Mouse (Mus musculus) kidney, embryonic 16.5 days (tissue): ENCODE measurements at regions not wholly inside any gene's neighbourhood (a gene's known extent, or its start where the extent isn't known, plus 50 kb on each side); places are given as distances from the start of the nearest gene placed in this dataset.

Experiments
- ATAC-seq: fragments of 200-750 bp; cut with Nextera tagmentation; 2 replicates; pipeline ENCODE4 v1.8.0; 2017; ENCODE audit warnings: moderate TSS enrichment; ENCODE audit not compliant: low FRiP score, low TSS enrichment
- H3K27ac ChIP-seq: fragments of 300-500 bp; sonication (generic); 2 replicates; pipeline ENCODE4 v1.5.1; 2014; ENCODE audit warnings: low read length
- H3K27me3 ChIP-seq: fragments of 300-500 bp; sonication (generic); 2 replicates; pipeline ENCODE4 v1.6.1; 2014; ENCODE audit warnings: low read length, control low read depth, mixed read lengths; ENCODE audit not compliant: insufficient read depth
- H3K36me3 ChIP-seq: fragments of 300-500 bp; sonication (generic); 2 replicates; pipeline ENCODE4 v1.6.1; 2014; ENCODE audit warnings: low read length, control low read depth, mixed read lengths; ENCODE audit not compliant: insufficient read depth
- H3K4me1 ChIP-seq: fragments of 300-500 bp; sonication (generic); 2 replicates; pipeline ENCODE4 v1.6.1; 2014; ENCODE audit warnings: low read length, control low read depth, mixed read lengths; ENCODE audit not compliant: insufficient read depth
- H3K4me2 ChIP-seq: fragments of 300-500 bp; sonication (generic); replicated peaks from 2 replicates; pipeline ENCODE4 v1.6.1; 2014; ENCODE audit warnings: low read depth, low read length
- H3K4me3 ChIP-seq: fragments of 300-500 bp; sonication (generic); 2 replicates; pipeline ENCODE4 v1.5.1; 2014; ENCODE audit warnings: mild to moderate bottlenecking, low read length
- H3K9ac ChIP-seq: fragments of 300-500 bp; sonication (generic); replicated peaks from 2 replicates; pipeline ENCODE4 v1.6.1; 2014; ENCODE audit warnings: low read length
- H3K9me3 ChIP-seq: fragments of 300-500 bp; sonication (generic); 2 replicates; pipeline ENCODE4 v1.6.1; 2016; ENCODE audit warnings: low read length, control low read depth
- WGBS: fragments of 180-500 bp; shearing (Covaris S2); extraction: QIAGEN DNeasy Blood & Tissue Kit; methylation state at CpG from one replicate; pipeline ENCODE4 v1.1.7; 2014; 5-methylcytosine and 5-hydroxymethylcytosine counted together

- no peak overlapping the region for H3K4me2 ChIP-seq
- no peak overlapping the region for H3K4me3 ChIP-seq
- H3K9ac ChIP-seq, result no peak overlapping the region
- H3K9me3 ChIP-seq, result no peaks in the 10 kb centered on the region
- WGBS, result 3% methylated on average over 24 of the region's 24 CpGs
- H3K27ac ChIP-seq, result no peak overlapping the region
- no peaks in the 10 kb centered on the region for H3K4me1 ChIP-seq
- ATAC-seq, result no peak
- H3K36me3 ChIP-seq, result no peaks in the 10 kb centered on the region
- H3K27me3 ChIP-seq, result peaks cover 69% of the 10 kb centered on the region
These were observed 152.6 kb upstream of the Cypt12 start for GRCm38 (mm10) chr3:17795271-17796260.

GRCm38 (mm10) chr3:17796766-17797165 is 151.4 kb upstream of the Cypt12 start:
- ATAC-seq, result no peak

GRCm38 (mm10) chr3:17798399-17798798 is 149.8 kb upstream of the Cypt12 start:
- Histone ChIP-seq H3K27me3 (peaks cover 44% of the 10 kb centered on the region), H3K4me2 (no peak overlapping the region), H3K9me3 (no peaks in the 10 kb centered on the region), H3K36me3 (no peaks in the 10 kb centered on the region), H3K27ac (no peak overlapping the region), H3K4me3 (no peak overlapping the region), H3K9ac (no peak overlapping the region), H3K4me1 (no peaks in the 10 kb centered on the region)
- WGBS, result 4% methylated on average over 12 of the region's 12 CpGs
- ATAC-seq, result no peak; the same call in 1 of the 2 replicates

More at GRCm38 (mm10) chr3:17796766-17797165, 151.4 kb upstream of the Cypt12 start:
- no peak overlapping the region for H3K9ac ChIP-seq
- H3K4me3 ChIP-seq, result no peak overlapping the region
- WGBS, result 12% methylated on average over 3 of the region's 3 CpGs
- H3K9me3 ChIP-seq, result no peaks in the 10 kb centered on the region
- H3K4me2 ChIP-seq, result no peak overlapping the region
- no peaks in the 10 kb centered on the region for H3K36me3 ChIP-seq
- H3K27ac ChIP-seq, result no peak overlapping the region
- peaks cover 57% of the 10 kb centered on the region for H3K27me3 ChIP-seq
- H3K4me1 ChIP-seq, result no peaks in the 10 kb centered on the region

- Histone ChIP-seq H3K4me3 (no peak overlapping the region), H3K27ac (no peak overlapping the region), H3K9ac (no peak overlapping the region), H3K27me3 (peaks cover 37% of the 10 kb centered on the region), H3K9me3 (no peaks in the 10 kb centered on the region), H3K4me2 (no peak overlapping the region), H3K4me1 (no peaks in the 10 kb centered on the region), H3K36me3 (no peaks in the 10 kb centered on the region)
- 55% methylated on average over 6 of the region's 6 CpGs for WGBS
- no peak for ATAC-seq
These were observed 149.1 kb upstream of the Cypt12 start for GRCm38 (mm10) chr3:17799120-17799519.

GRCm38 (mm10) chr3:17800810-17801209 is 147.4 kb upstream of the Cypt12 start:
- H3K27me3 ChIP-seq, result peaks cover 20% of the 10 kb centered on the region
- no peak for ATAC-seq
- no peaks in the 10 kb centered on the region for H3K36me3 ChIP-seq
- no peak overlapping the region for H3K4me3 ChIP-seq
- 61% methylated on average over 2 of the region's 2 CpGs for WGBS
- H3K9ac ChIP-seq, result no peak overlapping the region
- H3K9me3 ChIP-seq, result no peaks in the 10 kb centered on the region
- H3K27ac ChIP-seq, result no peak overlapping the region
- no peak overlapping the region for H3K4me2 ChIP-seq
- H3K4me1 ChIP-seq, result no peaks in the 10 kb centered on the region

- Histone ChIP-seq H3K9me3 (no peaks in the 10 kb centered on the region), H3K27me3 (peaks cover 13% of the 10 kb centered on the region), H3K4me1 (no peaks in the 10 kb centered on the region), H3K4me3 (no peak overlapping the region), H3K36me3 (no peaks in the 10 kb centered on the region), H3K27ac (no peak overlapping the region), H3K9ac (no peak overlapping the region), H3K4me2 (no peak overlapping the region)
- WGBS, result 82% methylated on average over 5 of the region's 5 CpGs
- no peak for ATAC-seq
These were observed 146.7 kb upstream of the Cypt12 start for GRCm38 (mm10) chr3:17801479-17801878.

- Histone ChIP-seq H3K4me2 (no peak overlapping the region), H3K9ac (no peak overlapping the region), H3K36me3 (no peaks in the 10 kb centered on the region), H3K9me3 (no peaks in the 10 kb centered on the region), H3K4me1 (no peaks in the 10 kb centered on the region), H3K27ac (no peak overlapping the region), H3K27me3 (no peaks in the 10 kb centered on the region), H3K4me3 (no peak overlapping the region)
- ATAC-seq, result no peak
- WGBS, result 64% methylated on average over 1 of the region's 1 CpGs
These were observed 143.0 kb upstream of the Cypt12 start for GRCm38 (mm10) chr3:17805185-17805584.

GRCm38 (mm10) chr3:17811290-17811689 is 136.9 kb upstream of the Cypt12 start:
- H3K4me2 ChIP-seq, result no peak overlapping the region
- no peak overlapping the region for H3K4me3 ChIP-seq
- H3K9ac ChIP-seq, result no peak overlapping the region
- no peaks in the 10 kb centered on the region for H3K36me3 ChIP-seq
- no peak overlapping the region for H3K27ac ChIP-seq
- H3K27me3 ChIP-seq, result no peaks in the 10 kb centered on the region
- H3K4me1 ChIP-seq, result no peaks in the 10 kb centered on the region
- no peak for ATAC-seq
- H3K9me3 ChIP-seq, result no peaks in the 10 kb centered on the region
- 62% methylated on average over 6 of the region's 6 CpGs for WGBS

- Histone ChIP-seq H3K36me3 (no peaks in the 10 kb centered on the region), H3K4me2 (no peak overlapping the region), H3K4me3 (no peak overlapping the region), H3K9me3 (no peaks in the 10 kb centered on the region), H3K27me3 (no peaks in the 10 kb centered on the region), H3K9ac (no peak overlapping the region), H3K4me1 (no peaks in the 10 kb centered on the region), H3K27ac (no peak overlapping the region)
- no peak for ATAC-seq
- WGBS, result 61% methylated on average over 3 of the region's 3 CpGs
These were observed 124.0 kb upstream of the Cypt12 start for GRCm38 (mm10) chr3:17824201-17824600.

GRCm38 (mm10) chr3:17824662-17825061 is 123.5 kb upstream of the Cypt12 start:
- WGBS, result 53% methylated on average over 4 of the region's 4 CpGs
- H3K27ac ChIP-seq, result no peak overlapping the region
- no peak overlapping the region for H3K9ac ChIP-seq
- H3K36me3 ChIP-seq, result no peaks in the 10 kb centered on the region
- H3K9me3 ChIP-seq, result no peaks in the 10 kb centered on the region
- H3K4me2 ChIP-seq, result no peak overlapping the region
- no peak overlapping the region for H3K4me3 ChIP-seq
- ATAC-seq, result no peak
- H3K4me1 ChIP-seq, result no peaks in the 10 kb centered on the region
- H3K27me3 ChIP-seq, result no peaks in the 10 kb centered on the region
